Mouse (Mus musculus) heart, postnatal 14 days (tissue): ENCODE data around the gene Apol9b. TPM values are rescaled to one million over a fixed set of nuclear protein-coding genes. Genes with fewer than 3 reads are reported as not detected.

Experiments used
- DNase-seq, 2 experiments: peaks; one replicate each; pipeline ENCODE4 v3.0.0; 2021 to 2022
- intact Hi-C: fragments of 180-260 bp; cut with DNase I; formaldehyde crosslinking; loops from one replicate; pipeline ENCODE4 v1.15.1; 2025
- total RNA-seq, 2 experiments: library from RNA; stranded (reverse); gene quantifications; 2 replicates each; pipeline ENCODE4 v1.2.3; 2021

Gene Apol9b
- total RNA-seq, 2 experiments from 2014 or later: 0.15 TPM; not detected in 1

GRCm38 (mm10) chr15:77745081-77745480 is 16.2 kb downstream of the Apol9b start:
- intact Hi-C loops: no loop called here
- DNase-seq: no peak

GRCm38 (mm10) chr15:77746326-77746725 is 17.5 kb downstream of the Apol9b start:
- DNase-seq: no peak
- intact Hi-C loops: no loop called here

- intact Hi-C loops: no loop called here
- no peak for DNase-seq
These were observed 19.6 kb downstream of the Apol9b start for GRCm38 (mm10) chr15:77748414-77748813.

- peak in 1 of 2 experiments; percentile 45 for DNase-seq
- intact Hi-C loops: no loop called here
These were observed 20.9 kb downstream of the Apol9b start for GRCm38 (mm10) chr15:77749717-77750116.

GRCm38 (mm10) chr15:77750461-77750860 is 21.6 kb downstream of the Apol9b start:
- intact Hi-C loops: no loop called here
- peak; percentile 45 to 60 for DNase-seq

GRCm38 (mm10) chr15:77752443-77752842 is 23.6 kb downstream of the Apol9b start:
- intact Hi-C loops: no loop called here
- no peak for DNase-seq

- no peak for DNase-seq
- intact Hi-C loops: no loop called here
These were observed 26.3 kb downstream of the Apol9b start for GRCm38 (mm10) chr15:77755132-77755531.

GRCm38 (mm10) chr15:77756081-77756480 is 27.2 kb downstream of the Apol9b start:
- intact Hi-C loops: no loop called here
- no peak for DNase-seq

GRCm38 (mm10) chr15:77756848-77757247 is 28.0 kb downstream of the Apol9b start, which contains the start of gene Apol8:
Gene Apol8, minus strand, starts transcription at chr15:77757003.
- DNase-seq: peak; percentile 36 to 65
- intact Hi-C loops: no loop called here

GRCm38 (mm10) chr15:77757586-77758226 is 28.9 kb downstream of the Apol9b start:
- no peak for DNase-seq
- intact Hi-C loops: no loop called here

- DNase-seq: no peak
- intact Hi-C loops: no loop called here
These were observed 31.2 kb downstream of the Apol9b start for GRCm38 (mm10) chr15:77760037-77760436.

GRCm38 (mm10) chr15:77761083-77761482 is 32.2 kb downstream of the Apol9b start:
- DNase-seq: no peak

GRCm38 (mm10) chr15:77761561-77762380 is 32.9 kb downstream of the Apol9b start:
- peak in 1 of 2 experiments; percentile 59 for DNase-seq
- intact Hi-C loops: no loop called here

More at GRCm38 (mm10) chr15:77761083-77761482, 32.2 kb downstream of the Apol9b start:
- intact Hi-C loops: no loop called here

GRCm38 (mm10) chr15:77763050-77763449 is 34.2 kb downstream of the Apol9b start:
- intact Hi-C loops: no loop called here
- no peak for DNase-seq

GRCm38 (mm10) chr15:77763702-77764101 is 34.9 kb downstream of the Apol9b start:
- intact Hi-C loops: no loop called here
- peak in 1 of 2 experiments; percentile 35 for DNase-seq

- intact Hi-C loops: no loop called here
- DNase-seq: peak; percentile 76 to 79
These were observed 35.7 kb downstream of the Apol9b start for GRCm38 (mm10) chr15:77764391-77765006.

- DNase-seq: no peak
These were observed 36.8 kb downstream of the Apol9b start for GRCm38 (mm10) chr15:77765484-77766093.

GRCm38 (mm10) chr15:77766981-77767380 is 38.1 kb downstream of the Apol9b start:
- intact Hi-C loops: no loop called here
- DNase-seq: no peak

More at GRCm38 (mm10) chr15:77765484-77766093, 36.8 kb downstream of the Apol9b start:
- intact Hi-C loops: no loop called here

- intact Hi-C loops: loop anchor here (2.0 kb wide), 1 partner anchor 16 kb away; no protein-coding TSS in a partner anchor
- DNase-seq: no peak
These were observed 41.5 kb downstream of the Apol9b start for GRCm38 (mm10) chr15:77770341-77770740.

- no peak for DNase-seq
- intact Hi-C loops: loop anchor here (2.0 kb wide), 1 partner anchor 16 kb away; no protein-coding TSS in a partner anchor
These were observed 42.1 kb downstream of the Apol9b start for GRCm38 (mm10) chr15:77770942-77771341.
